Mouse (Mus musculus) adrenal gland, postnatal 14 days (tissue): Measurements from ENCODE around the gene Ppib. TPM values are rescaled to one million over a fixed set of nuclear protein-coding genes. Genes with fewer than 3 reads are reported as not detected.

Experiments used
- DNase-seq: peaks from one replicate; pipeline ENCODE4 v3.0.0; 2021; ENCODE audit warnings: mixed read lengths
- total RNA-seq: library from RNA; stranded (reverse); gene quantifications from 2 replicates; pipeline ENCODE4 v1.2.3, GENCODE M21; 2021

Ppib gene
- total RNA-seq, 1 experiment from 2014 or later = 341 TPM

GRCm38 (mm10) chr9:66078072-66078471 lies 18.1 kb downstream of the Ppib start:
- no peak for DNase-seq

DNA sequence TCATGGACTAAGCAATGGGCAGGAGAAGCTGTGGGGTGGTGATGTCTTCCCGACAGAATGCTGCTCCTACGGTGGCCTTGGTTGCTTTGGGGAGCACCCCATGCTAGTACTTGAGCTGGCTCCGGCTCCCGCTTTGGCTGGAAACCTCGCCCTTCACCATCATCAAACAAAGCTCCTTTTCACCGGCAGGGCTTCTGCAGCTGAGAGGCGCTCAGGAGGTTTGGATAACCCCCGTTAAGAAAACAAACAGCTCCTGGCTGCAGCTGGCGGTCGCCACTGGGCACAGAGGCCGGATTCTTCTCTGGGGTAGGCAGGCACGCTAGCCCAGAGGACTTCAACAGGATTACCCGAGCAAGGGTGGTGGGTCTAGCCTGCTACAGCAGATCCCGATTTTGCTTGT lies 18.5 kb downstream of the Ppib start:
- no peak for DNase-seq

DNA sequence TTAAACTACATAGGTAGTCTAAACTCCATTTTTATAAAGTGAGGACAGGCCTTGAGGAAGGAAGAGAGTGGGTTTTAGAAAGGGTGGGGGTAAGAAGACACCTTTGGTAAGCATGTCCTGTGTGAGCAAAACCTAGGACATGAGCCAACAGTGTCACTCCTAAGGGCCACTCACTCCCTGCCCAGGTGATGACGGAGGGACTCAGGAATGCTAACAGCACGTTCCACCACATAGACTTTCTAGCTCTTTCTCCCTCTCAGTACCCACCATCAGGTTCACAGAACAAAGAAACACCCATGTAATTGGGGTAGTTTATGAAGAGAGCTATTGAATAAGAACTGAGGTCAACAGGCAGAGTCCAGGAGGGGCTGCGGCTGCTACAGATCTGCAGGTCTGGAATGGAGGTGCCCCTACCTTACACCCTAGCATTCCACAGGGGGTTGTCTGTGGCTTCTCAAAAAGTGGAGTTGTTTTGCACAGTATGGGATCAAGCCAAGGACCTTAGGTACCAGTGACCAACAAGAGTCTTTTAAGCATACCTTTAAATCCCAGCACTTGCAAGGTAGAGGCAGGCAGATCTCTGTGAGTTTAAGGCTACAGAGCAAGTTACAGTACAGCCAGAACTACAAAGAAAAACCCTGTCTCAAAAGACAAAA lies 20.9 kb downstream of the Ppib start:
- DNase-seq = no peak

- no peak for DNase-seq
Observed at GRCm38 (mm10) chr9:66081999-66082398, 22.0 kb downstream of the Ppib start.

- DNase-seq = no peak
Observed at GRCm38 (mm10) chr9:66084171-66084570, 24.1 kb downstream of the Ppib start.

DNA sequence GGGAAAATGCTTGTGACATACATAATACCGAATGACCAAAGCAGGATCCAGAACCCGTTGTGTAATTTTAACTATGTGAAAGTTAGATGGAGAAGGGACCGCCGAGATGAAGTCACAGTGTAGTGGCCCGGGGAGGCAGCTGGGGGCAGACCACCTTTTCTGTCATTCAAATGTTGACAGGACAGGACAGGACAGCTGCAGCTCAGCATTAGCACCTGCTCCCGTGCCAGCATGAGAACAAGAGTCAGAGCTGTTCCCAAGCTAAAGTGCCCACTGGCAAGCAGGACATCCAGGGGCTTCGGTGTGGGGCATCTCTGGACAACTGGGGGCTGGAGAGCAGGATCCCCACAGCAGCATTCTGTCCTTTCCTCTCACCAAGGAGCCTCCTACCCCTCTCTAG lies 27.0 kb downstream of the Ppib start:
- DNase-seq = no peak

GRCm38 (mm10) chr9:66088411-66088810 lies 28.4 kb downstream of the Ppib start:
- DNase-seq = peak; percentile 84

DNA sequence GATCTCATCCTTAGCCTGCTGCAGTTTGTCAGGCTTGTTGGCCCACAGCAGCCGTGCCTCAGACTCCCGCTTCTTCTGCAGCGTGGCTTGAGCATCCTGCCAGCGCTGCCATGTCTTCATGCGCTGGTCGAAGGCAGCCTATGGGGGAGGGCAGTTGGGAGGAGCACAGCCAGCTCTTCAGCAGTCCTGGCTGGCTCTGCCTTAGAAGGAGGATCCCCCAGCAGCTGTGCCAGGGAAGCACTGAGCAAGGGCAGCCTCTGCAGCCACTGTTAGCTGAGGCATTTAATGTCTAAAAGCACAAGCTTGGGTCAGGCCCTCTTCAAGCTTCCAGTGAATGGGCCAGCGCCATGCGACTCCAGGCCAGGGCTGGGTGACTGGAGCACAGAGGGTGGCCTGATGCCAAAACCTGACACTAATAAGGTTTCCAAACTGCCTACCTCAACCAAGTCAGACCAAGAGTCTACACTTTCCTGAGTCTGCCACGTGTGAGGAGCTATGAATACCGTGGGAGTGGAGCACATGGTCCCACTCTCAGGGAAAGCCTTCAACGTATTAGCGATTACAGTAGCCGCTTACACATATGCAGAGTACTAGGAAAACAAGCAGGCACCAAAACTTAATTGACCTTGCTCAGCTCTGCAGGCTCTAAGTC lies 30.7 kb downstream of the Ppib start:
- DNase-seq = peak; percentile 56

- peak; percentile 50 for DNase-seq
Observed at GRCm38 (mm10) chr9:66091327-66092231, 31.6 kb downstream of the Ppib start.

GRCm38 (mm10) chr9:66092664-66093063 lies 32.6 kb downstream of the Ppib start:
- DNase-seq = no peak

GRCm38 (mm10) chr9:66101577-66101976 lies 41.6 kb downstream of the Ppib start:
- no peak for DNase-seq

DNA sequence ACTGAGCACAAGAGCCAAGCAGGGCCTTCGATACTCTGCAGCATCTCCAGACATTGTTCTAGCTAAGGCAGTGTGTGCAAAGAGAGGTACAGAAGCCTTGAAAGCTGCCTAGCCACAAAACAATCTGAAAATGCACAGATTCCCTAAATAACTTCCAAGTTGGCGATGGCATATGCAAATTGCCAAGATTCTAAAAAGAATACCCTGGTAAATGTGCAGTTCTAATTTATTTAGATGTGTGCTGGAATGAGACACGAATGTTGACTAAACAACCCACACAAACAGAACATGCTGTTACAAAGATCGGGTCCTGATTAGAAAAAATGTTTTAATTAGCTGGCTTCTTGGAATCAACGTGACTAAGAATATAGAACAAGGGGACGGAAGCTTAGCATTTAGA lies 42.6 kb downstream of the Ppib start:
- DNase-seq = no peak

GRCm38 (mm10) chr9:66104601-66105000 lies 44.6 kb downstream of the Ppib start:
- DNase-seq = no peak

DNA sequence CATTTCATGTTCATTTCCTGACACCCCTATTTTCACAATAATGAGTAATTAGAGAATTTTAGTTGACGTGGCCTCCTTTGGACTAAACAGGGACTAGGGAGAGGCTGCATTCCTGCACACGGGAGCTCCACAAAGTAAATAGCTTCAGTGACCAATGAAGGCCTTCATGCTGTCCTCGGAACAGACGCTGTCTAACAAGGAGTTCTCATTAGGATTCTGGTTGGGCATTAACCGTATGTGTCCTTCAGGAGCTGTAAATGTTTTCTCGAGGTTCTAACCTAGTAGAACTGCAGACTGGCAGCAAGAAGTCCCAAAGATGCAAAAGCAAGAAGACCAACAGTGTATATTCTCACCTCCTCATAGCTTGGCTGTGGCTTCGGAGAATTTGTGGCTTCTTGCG lies 45.1 kb downstream of the Ppib start:
- DNase-seq = no peak

- DNase-seq = no peak
Observed at GRCm38 (mm10) chr9:66109574-66109973, 49.6 kb downstream of the Ppib start.

DNA sequence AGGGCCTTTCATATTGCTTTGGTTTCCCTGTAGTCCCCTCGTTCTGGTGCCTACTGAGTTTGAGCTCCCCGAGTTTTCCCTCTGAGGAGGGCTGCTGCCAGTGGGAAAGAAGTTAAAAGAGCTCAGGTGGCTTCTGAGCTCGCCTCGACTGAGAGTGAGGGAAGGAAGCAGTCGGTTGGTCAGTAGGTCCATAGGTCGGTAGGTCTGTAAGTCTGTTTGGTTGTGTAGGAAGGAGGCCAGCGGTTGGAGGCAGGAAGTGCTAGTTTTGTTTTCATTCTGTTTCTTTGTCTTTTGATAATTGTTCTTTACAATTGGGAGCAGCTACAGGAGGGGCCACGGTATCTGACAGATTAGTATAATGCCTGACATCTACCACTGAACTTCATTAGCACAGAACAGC lies 50.1 kb downstream of the Ppib start:
- no peak for DNase-seq

GRCm38 (mm10) chr9:66110611-66111379 lies 50.8 kb downstream of the Ppib start:
- no peak for DNase-seq

DNA sequence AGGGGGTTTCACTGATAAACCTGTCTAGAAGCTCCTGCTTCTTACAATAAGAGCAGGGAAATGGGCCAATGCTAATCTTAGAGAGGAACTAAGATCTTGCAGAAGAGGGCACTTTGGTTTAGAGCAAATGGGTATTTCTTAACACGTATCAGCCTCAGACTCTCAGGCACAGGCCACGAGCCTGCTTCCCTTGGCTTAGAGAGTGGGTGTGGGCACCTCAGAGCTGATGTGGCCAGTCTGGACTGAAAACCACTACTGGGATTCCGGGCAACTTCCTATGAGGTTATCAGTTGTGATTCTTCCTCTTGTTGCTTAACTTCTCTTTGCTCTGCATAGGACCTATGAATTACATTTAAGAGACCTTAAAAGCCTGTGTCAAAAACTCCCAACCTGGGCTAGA lies 54.3 kb downstream of the Ppib start:
- no peak for DNase-seq
